Mouse (Mus musculus): ENCODE data around the gene Kansl2. TPM values are rescaled to one million over a fixed set of nuclear protein-coding genes. Genes with fewer than 3 reads are reported as not detected.

Gene Kansl2
- polyA plus RNA-seq (2021; fragmentation: Nextera tagmentation), result 40.8 and 44.3 TPM in 2 replicates
- long read RNA-seq, experiment 1, transcript Kansl2-204 (10 exons, 3,596 nt), result major isoform, 82 of 148 reads
- long read RNA-seq, experiment 1, transcript Kansl2-202 (10 exons, 2,324 nt), result minor isoform, 23 of 148 reads
- long read RNA-seq, experiment 1, partial matches to known transcripts, result 16 of 148 reads
- long read RNA-seq, experiment 1, other reads (novel, unspliced or antisense), result 27 of 148 reads
- long read RNA-seq, experiment 2, transcript Kansl2-204 (10 exons, 3,596 nt), result major isoform, 392 of 641 reads
- long read RNA-seq, experiment 2, transcript Kansl2-202 (10 exons, 2,324 nt), result minor isoform, 104 of 641 reads
- long read RNA-seq, experiment 2, partial matches to known transcripts, result 27 of 641 reads
- long read RNA-seq, experiment 2, other reads (novel, unspliced or antisense), result 118 of 641 reads

GRCm38 (mm10) chr15:98533881-98534627 lies at the start of gene Kansl2:
TSS of gene Kansl2 (minus strand) at chr15:98534264.

GRCm38 (mm10) chr15:98570873-98571538 lies 36.9 kb upstream of the Kansl2 start, which contains the start of the genes Ccnt1 and 4930415O20Rik:
TSS of gene Ccnt1 (minus strand) at chr15:98570923.
TSS of gene 4930415O20Rik (plus strand) at chr15:98571004.

GRCm38 (mm10) chr15:98492102-98492501 lies 42.0 kb downstream of the Kansl2 start, which contains the start of gene Olfr279:
TSS of gene Olfr279 (plus strand) at chr15:98492402.

GRCm38 (mm10) chr15:98482701-98483100 lies 51.4 kb downstream of the Kansl2 start, which contains the start of gene Lalba:
TSS of gene Lalba (minus strand) at chr15:98482721.

GRCm38 (mm10) chr15:98469596-98469995 lies 64.5 kb downstream of the Kansl2 start, which contains the start of gene OR5BS1P:
TSS of gene OR5BS1P (plus strand) at chr15:98469896.

Small RNA genes lying within 50 kb of the gene (microRNA-seq; reads per million reads assigned to microRNA genes)
- 0.64 reads per million for gene Mir1291

Other genes with a start within 250 kb of the Kansl2 start
- 2.2 and 2.5 TPM in 2 replicates for gene Zfp641, start 238.1 kb downstream of the Kansl2 start, polyA plus RNA-seq (2021; fragmentation: Nextera tagmentation)
- not detected in 2 replicates for gene Olfr285, start 216.9 kb downstream of the Kansl2 start, polyA plus RNA-seq (2021; fragmentation: Nextera tagmentation)
- gene Olfr284, start 193.3 kb downstream of the Kansl2 start, polyA plus RNA-seq (2021; fragmentation: Nextera tagmentation), result not detected in 2 replicates
- gene Olfr283, start 153.3 kb downstream of the Kansl2 start, polyA plus RNA-seq (2021; fragmentation: Nextera tagmentation), result not detected in 2 replicates
- not detected in 2 replicates for gene Olfr282, start 103.0 kb downstream of the Kansl2 start, polyA plus RNA-seq (2021; fragmentation: Nextera tagmentation)
- not detected in 2 replicates for gene Olfr281, start 81.7 kb downstream of the Kansl2 start, polyA plus RNA-seq (2021; fragmentation: Nextera tagmentation)
- not detected in 2 replicates for gene OR5BS1P, start 64.4 kb downstream of the Kansl2 start, polyA plus RNA-seq (2021; fragmentation: Nextera tagmentation)
- not detected in 2 replicates for gene Lalba, start 51.5 kb downstream of the Kansl2 start, polyA plus RNA-seq (2021; fragmentation: Nextera tagmentation)
- gene Olfr279, start 41.9 kb downstream of the Kansl2 start, polyA plus RNA-seq (2021; fragmentation: Nextera tagmentation), result not detected in 2 replicates
- 21.9 and 24.8 TPM in 2 replicates for gene Ccnt1, start 36.7 kb upstream of the Kansl2 start, polyA plus RNA-seq (2021; fragmentation: Nextera tagmentation)
- 0.30 TPM in 1 of 2 replicates, not detected in the other for gene 4930415O20Rik, start 36.7 kb upstream of the Kansl2 start, polyA plus RNA-seq (2021; fragmentation: Nextera tagmentation)
- gene Adcy6, start 75.8 kb upstream of the Kansl2 start, polyA plus RNA-seq (2021; fragmentation: Nextera tagmentation), result 3.9 and 4.7 TPM in 2 replicates
- 44.4 and 44.8 TPM in 2 replicates for gene Cacnb3, start 96.6 kb upstream of the Kansl2 start, polyA plus RNA-seq (2021; fragmentation: Nextera tagmentation)
- 19.6 and 27.9 TPM in 2 replicates for gene Ddx23, start 128.6 kb upstream of the Kansl2 start, polyA plus RNA-seq (2021; fragmentation: Nextera tagmentation)
- 4.3 and 4.9 TPM in 2 replicates for gene Rnd1, start 143.2 kb upstream of the Kansl2 start, polyA plus RNA-seq (2021; fragmentation: Nextera tagmentation)
- gene Ccdc65, start 173.9 kb upstream of the Kansl2 start, polyA plus RNA-seq (2021; fragmentation: Nextera tagmentation), result 8.4 and 9.0 TPM in 2 replicates
- gene Fkbp11, start 193.9 kb upstream of the Kansl2 start, polyA plus RNA-seq (2021; fragmentation: Nextera tagmentation), result 3.1 and 4.6 TPM in 2 replicates
- gene Arf3, start 228.9 kb upstream of the Kansl2 start, polyA plus RNA-seq (2021; fragmentation: Nextera tagmentation), result 93.9 and 99.4 TPM in 2 replicates
- not detected in 2 replicates for gene Wnt10b, start 243.9 kb upstream of the Kansl2 start, polyA plus RNA-seq (2021; fragmentation: Nextera tagmentation)

All from layer of hippocampus, adult 6 months (tissue).